ENCODE assay signal across 8 mouse cellular contexts in the genomic region with DNA sequence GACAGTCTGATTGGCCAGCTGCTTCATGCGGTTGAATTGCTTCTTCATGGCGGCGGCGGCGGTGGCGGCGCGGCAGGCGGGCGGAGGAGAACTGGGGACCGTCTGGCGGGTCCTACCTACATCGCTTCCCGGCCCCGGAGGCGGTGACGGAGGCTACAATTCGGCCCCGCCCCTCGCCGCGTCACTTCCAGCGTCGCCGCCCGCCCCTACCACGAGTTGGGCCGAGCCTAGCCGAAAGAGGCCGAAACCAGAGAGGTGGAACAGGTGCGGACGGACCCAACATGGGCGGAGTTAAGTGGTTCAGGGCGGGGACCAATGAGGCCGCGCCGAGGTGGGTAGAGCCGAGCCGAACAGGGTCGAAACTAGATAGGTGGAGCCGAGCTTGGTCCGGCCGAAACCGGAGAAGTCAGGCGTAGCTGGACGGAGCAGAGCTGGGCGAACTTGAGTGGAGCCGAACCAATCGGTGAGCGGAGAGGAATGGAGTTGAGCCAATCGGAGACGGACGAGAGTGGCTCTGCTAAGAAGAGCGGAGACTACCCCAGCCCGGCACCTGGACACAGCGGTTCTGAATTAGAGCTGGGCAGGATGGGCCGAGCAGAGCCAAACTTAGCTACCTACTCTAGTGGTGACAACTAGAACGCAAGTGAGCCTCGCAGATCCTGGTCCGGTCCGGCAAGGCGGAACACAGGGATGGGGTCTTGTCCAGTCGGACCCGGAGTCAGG. TPM values are rescaled to one million over a fixed set of nuclear protein-coding genes. Genes with fewer than 3 reads are reported as not detected.
A peak's percentile ranks its signal among the peaks of the same experiment; 100 is the strongest.
DNase-seq lines count a peak whose midpoint lies in the region; ATAC-seq and TF ChIP-seq lines count a peak whose summit lies in the region.

Gene Lcmt1 (plus strand): TSS at position 26 of the 723 bp plus-strand sequence.
Gene Arhgap17 (minus strand): TSS at position 157 of the 723 bp plus-strand sequence.

- ATAC-seq in heart, embryonic 15.5 days (replicated peaks; ENCODE audit: insufficient number of reproducible peaks, insufficient read depth, low FRiP score, low read depth) = peak; percentile 97
- ATAC-seq in liver, embryonic 14.5 days (ENCODE audit: insufficient read depth) = peak; percentile 96
- peak; percentile 95 for ATAC-seq in neural tube, embryonic 11.5 days (ENCODE audit: insufficient read depth, low FRiP score, low TSS enrichment)
- ATAC-seq in stomach, postnatal 0 days (ENCODE audit: low FRiP score, low TSS enrichment) = peak; percentile 99

- H3K27me3 ChIP-seq in forebrain, embryonic 10.5 days (ENCODE audit: poor library complexity, severe bottlenecking) = no peaks in the 10 kb centered on the region
- no peaks in the 10 kb centered on the region for H3K27me3 ChIP-seq in heart, embryonic 15.5 days
- no peaks in the 10 kb centered on the region for H3K27me3 ChIP-seq in liver, embryonic 14.5 days (ENCODE audit: control insufficient read depth, insufficient read depth, low read length)
- H3K27me3 ChIP-seq in neural tube, embryonic 11.5 days (ENCODE audit: control insufficient read depth, insufficient read depth, low read length) = no peaks in the 10 kb centered on the region
- H3K27me3 ChIP-seq in stomach, postnatal 0 days (ENCODE audit: control insufficient read depth, insufficient read depth, low read length) = no peaks in the 10 kb centered on the region

- DNase-seq in CD8-positive naive resting alpha-beta T cell, adult 2 months (ENCODE audit: low read depth in 2 of 2, low spot score in 2 of 2) = peak; percentile 93 to 97
- DNase-seq in c-Kit-positive CD71-negative TER-119-negative erythroid progenitor cells, embryonic 14.5 days (ENCODE audit: low read depth) = peak; percentile 93
- DNase-seq in forebrain, embryonic 10.5 days (ENCODE audit: extremely low spot score, low spot score) = peak; percentile 97
- DNase-seq in kidney, postnatal 25 days = peak; percentile 99
- peak; percentile 95 to 98 (median 96) for DNase-seq in liver, embryonic 14.5 days (ENCODE audit: low read depth in 3 of 3, low spot score in 3 of 3)
- DNase-seq in neural tube, embryonic 11.5 days (ENCODE audit: low spot score) = peak; percentile 97
- DNase-seq in stomach, postnatal 0 days (ENCODE audit: low spot score) = peak; percentile 99

- peak within 1 kb of the TSS; percentile 77 for H3K4me3 ChIP-seq in forebrain, embryonic 10.5 days
- H3K4me3 ChIP-seq in heart, embryonic 15.5 days = peak within 1 kb of the TSS; percentile 92
- peak within 1 kb of the TSS; percentile 78 to 89 for H3K4me3 ChIP-seq in liver, embryonic 14.5 days (ENCODE audit: insufficient read depth in 1 of 2, low read depth in 2 of 2, low read length in 2 of 2)
- peak within 1 kb of the TSS; percentile 80 for H3K4me3 ChIP-seq in neural tube, embryonic 11.5 days (ENCODE audit: low read depth, low read length)
- H3K4me3 ChIP-seq in stomach, postnatal 0 days (ENCODE audit: low read depth, low read length) = peak within 1 kb of the TSS; percentile 83

- H3K36me3 ChIP-seq in forebrain, embryonic 10.5 days (replicated peaks) = peaks cover 3% of the 10 kb centered on the region; the same call in 1 of the 2 replicates
- H3K36me3 ChIP-seq in heart, embryonic 15.5 days = no peaks in the 10 kb centered on the region
- no peaks in the 10 kb centered on the region for H3K36me3 ChIP-seq in liver, embryonic 14.5 days (replicated peaks; ENCODE audit: control insufficient read depth, insufficient read depth, low read depth)
- H3K36me3 ChIP-seq in neural tube, embryonic 11.5 days (ENCODE audit: control insufficient read depth, insufficient read depth, low read length) = no peaks in the 10 kb centered on the region
- no peaks in the 10 kb centered on the region for H3K36me3 ChIP-seq in stomach, postnatal 0 days (ENCODE audit: control insufficient read depth, insufficient read depth, low read length)

- H3K9me3 ChIP-seq in forebrain, embryonic 10.5 days = peaks cover 6% of the 10 kb centered on the region; the same call in 1 of the 2 replicates
- no peaks in the 10 kb centered on the region for H3K9me3 ChIP-seq in heart, embryonic 15.5 days (replicated peaks)
- H3K9me3 ChIP-seq in liver, embryonic 14.5 days (ENCODE audit: control insufficient read depth, low read length) = no peaks in the 10 kb centered on the region
- no peaks in the 10 kb centered on the region for H3K9me3 ChIP-seq in neural tube, embryonic 11.5 days (ENCODE audit: control insufficient read depth, low read length)
- no peaks in the 10 kb centered on the region for H3K9me3 ChIP-seq in stomach, postnatal 0 days (ENCODE audit: control insufficient read depth, low read length)

- peaks cover 45% of the 10 kb centered on the region for H3K4me1 ChIP-seq in forebrain, embryonic 10.5 days
- H3K4me1 ChIP-seq in heart, embryonic 15.5 days (replicated peaks) = peaks cover 44% of the 10 kb centered on the region
- H3K4me1 ChIP-seq in liver, embryonic 14.5 days (replicated peaks; ENCODE audit: control insufficient read depth in 2 of 2, insufficient read depth in 2 of 2, low read length in 1 of 2) = peaks cover 37 to 43% of the 10 kb centered on the region in 2 experiments
- H3K4me1 ChIP-seq in neural tube, embryonic 11.5 days (ENCODE audit: control insufficient read depth, insufficient read depth, low read length) = peaks cover 14% of the 10 kb centered on the region
- peaks cover 9% of the 10 kb centered on the region; the same call in 1 of the 2 replicates for H3K4me1 ChIP-seq in stomach, postnatal 0 days (replicated peaks; ENCODE audit: control insufficient read depth, insufficient read depth)

- TF ChIP-seq EP300 in liver, embryonic 14.5 days (IDR thresholded peaks at IDR 0.05; ENCODE audit: low read depth) = peak; percentile 48; the same call in 1 of the 2 replicates
- TF ChIP-seq EP300 in stomach, postnatal 0 days (optimal IDR thresholded peaks at IDR 0.05) = no peak

- TF ChIP-seq CTCF in liver, embryonic 14.5 days (IDR thresholded peaks at IDR 0.05; ENCODE audit: low read depth) = no peak
- peak; percentile 33; the same call in 1 of the 2 replicates for TF ChIP-seq CTCF in stomach, postnatal 0 days (IDR thresholded peaks at IDR 0.05; ENCODE audit: low read depth)

- WGBS in forebrain, embryonic 10.5 days = under 1% methylated on average over 64 of the region's 64 CpGs
- under 1% methylated on average over 64 of the region's 64 CpGs for WGBS in heart, embryonic 15.5 days
- under 1% methylated on average over 64 of the region's 64 CpGs for WGBS in liver, embryonic 14.5 days (ENCODE audit: insufficient replicate concordance)
- 0% methylated on average over 59 of the region's 64 CpGs for WGBS in neural tube, embryonic 11.5 days
- WGBS in stomach, postnatal 0 days = under 1% methylated on average over 57 of the region's 64 CpGs

- H3K9ac ChIP-seq in heart, embryonic 15.5 days = peak within 1 kb of the TSS; percentile 92
- H3K9ac ChIP-seq in liver, embryonic 14.5 days (replicated peaks) = peak within 1 kb of the TSS; percentile 94
- peak within 1 kb of the TSS; percentile 74 for H3K9ac ChIP-seq in neural tube, embryonic 11.5 days (ENCODE audit: low read length)
- H3K9ac ChIP-seq in stomach, postnatal 0 days (ENCODE audit: low read length) = peak within 1 kb of the TSS; percentile 93

- H3K4me2 ChIP-seq in heart, embryonic 15.5 days = peak within 1 kb of the TSS; percentile 87
- H3K4me2 ChIP-seq in liver, embryonic 14.5 days (ENCODE audit: low read depth) = peak within 1 kb of the TSS; percentile 88
- peak within 1 kb of the TSS; percentile 90 for H3K4me2 ChIP-seq in neural tube, embryonic 11.5 days (ENCODE audit: low read depth)
- peak within 1 kb of the TSS; percentile 78 for H3K4me2 ChIP-seq in stomach, postnatal 0 days (replicated peaks; ENCODE audit: low read depth)

- H3K27ac ChIP-seq in forebrain, embryonic 10.5 days = peak within 1 kb of the TSS; percentile 91
- H3K27ac ChIP-seq in heart, embryonic 15.5 days = peak within 1 kb of the TSS; percentile 88
- H3K27ac ChIP-seq in liver, embryonic 14.5 days = peak within 1 kb of the TSS; percentile 88
- H3K27ac ChIP-seq in neural tube, embryonic 11.5 days (ENCODE audit: low read depth, low read length) = peak within 1 kb of the TSS; percentile 93
- H3K27ac ChIP-seq in stomach, postnatal 0 days (replicated peaks) = peak within 1 kb of the TSS; percentile 94

RNA-seq across cellular contexts. Expression of gene Lcmt1, which starts in this region (rescaled TPM):
- 52.0 and 54.6 TPM in 2 replicates for polyA plus RNA-seq in forebrain, embryonic 10.5 days (2016; fragmentation: Nextera tagmentation; extraction: Ambion mirVana)
- polyA plus RNA-seq in heart, embryonic 15.5 days (2015; fragmentation: Nextera tagmentation; extraction: Ambion mirVana) = 35.2 and 38.1 TPM in 2 replicates
- 13.0 and 18.6 TPM in 2 replicates for polyA plus RNA-seq in liver, embryonic 14.5 days (2012; rRNA removed)
- polyA plus RNA-seq in liver, embryonic 14.5 days (2014; fragmentation: Nextera tagmentation; extraction: Ambion mirVana) = 23.6 and 28.4 TPM in 2 replicates
- polyA plus RNA-seq in neural tube, embryonic 11.5 days (2014; fragmentation: Nextera tagmentation; extraction: Ambion mirVana) = 63.5 and 69.8 TPM in 2 replicates
- 27.2 and 27.8 TPM in 2 replicates for polyA plus RNA-seq in stomach, postnatal 0 days (2015; fragmentation: Nextera tagmentation; extraction: Ambion mirVana)

RNA-seq across cellular contexts. Expression of gene Arhgap17, which starts in this region (rescaled TPM):
- 27.5 and 27.7 TPM in 2 replicates for polyA plus RNA-seq in forebrain, embryonic 10.5 days (2016; fragmentation: Nextera tagmentation; extraction: Ambion mirVana)
- polyA plus RNA-seq in heart, embryonic 15.5 days (2015; fragmentation: Nextera tagmentation; extraction: Ambion mirVana) = 11.6 and 16.2 TPM in 2 replicates
- polyA plus RNA-seq in liver, embryonic 14.5 days (2012; rRNA removed) = 9.6 and 10.9 TPM in 2 replicates
- 10.2 and 12.6 TPM in 2 replicates for polyA plus RNA-seq in liver, embryonic 14.5 days (2014; fragmentation: Nextera tagmentation; extraction: Ambion mirVana)
- polyA plus RNA-seq in neural tube, embryonic 11.5 days (2014; fragmentation: Nextera tagmentation; extraction: Ambion mirVana) = 28.1 and 32.9 TPM in 2 replicates
- 8.0 and 10.6 TPM in 2 replicates for polyA plus RNA-seq in stomach, postnatal 0 days (2015; fragmentation: Nextera tagmentation; extraction: Ambion mirVana)

Comparison
In these comparisons a context has a peak if more than half of its experiments do, and no peak if none do; other contexts are left out.
1. Peak in every context shown above with its lines: DNase-seq, ATAC-seq, H3K4me3 ChIP-seq and H3K27ac ChIP-seq.